Comparison of ENCODE assay signal across 1 mouse cellular context in genomic region chr4:129624281-129625028, GRCm38 (mm10).
TF ChIP-seq lines count a peak whose summit lies in the region.

No protein-coding gene starts in this region.

TF ChIP-seq in MEL, 35 proteins besides CTCF, POLR2A, EP300 and RAD21 (continued from another document):
- TF ChIP-seq MAFK (IDR thresholded peaks at IDR 0.05; ENCODE audit: borderline replicate concordance, low read depth, low read length) (no peak), BHLHE40 (IDR thresholded peaks at IDR 0.05; ENCODE audit: borderline replicate concordance, low read depth, low read length) (no peak), KAT2A (conservative IDR thresholded peaks at IDR 0.05; ENCODE audit: low read depth, low read length) (peak; percentile 60; the same call in 1 of the 2 replicates), MEF2A (IDR thresholded peaks at IDR 0.05; ENCODE audit: extremely low read depth, insufficient replicate concordance, low read depth, low read length, poor library complexity, severe bottlenecking) (no peak), POLR2AphosphoS5 (IDR thresholded peaks at IDR 0.05; ENCODE audit: borderline replicate concordance, low read depth, low read length) (no peak), MYC (IDR thresholded peaks at IDR 0.05; ENCODE audit: low read depth, low read length) (no peak), ZKSCAN1 (IDR thresholded peaks at IDR 0.05; ENCODE audit: low read depth, low read length) (no peak), JUND (IDR thresholded peaks at IDR 0.05; ENCODE audit: low read depth, low read length) (no peak), MXI1 (IDR thresholded peaks at IDR 0.05; ENCODE audit: low read depth, low read length) (peak; percentile 16), ELF1 (IDR thresholded peaks at IDR 0.05; ENCODE audit: low read depth, low read length) (peak; percentile 85), TBP (IDR thresholded peaks at IDR 0.05; ENCODE audit: low read depth, low read length) (0 out of 2 replicates have a peak, but pooled peaks have one; percentile 19), POLR2AphosphoS2 (IDR thresholded peaks at IDR 0.05; ENCODE audit: low read length) (no peak), TAL1 (IDR thresholded peaks at IDR 0.05; ENCODE audit: low read length) (no peak), NELFE (IDR thresholded peaks at IDR 0.05; ENCODE audit: low read depth, low read length) (peak; percentile 35; the same call in 1 of the 2 replicates), USF2 (IDR thresholded peaks at IDR 0.05; ENCODE audit: borderline replicate concordance in 1 of 2, insufficient read depth in 1 of 2, low read depth in 1 of 2, low read length in 2 of 2) (no peak), ETS1 (IDR thresholded peaks at IDR 0.05; ENCODE audit: low read depth, low read length) (no peak), E2F4 (IDR thresholded peaks at IDR 0.05; ENCODE audit: borderline replicate concordance, low read depth, low read length) (no peak), CHD2 (IDR thresholded peaks at IDR 0.05; ENCODE audit: low read length) (peak; percentile 10; the same call in 1 of the 2 replicates), USF1 (IDR thresholded peaks at IDR 0.05; ENCODE audit: low read depth, low read length) (0 out of 2 replicates have a peak, but pooled peaks have one; percentile 15)
